Mouse (Mus musculus) frontal cortex, postnatal 36 days (tissue): ENCODE results near the gene Pipox.

ENCODE experiments used
- DNase-seq, 2 experiments: peaks; one replicate each; pipeline ENCODE4 v3.0.0; 2022; ENCODE audit warnings: low spot score in 2 of 2

Gene Pipox

DNA sequence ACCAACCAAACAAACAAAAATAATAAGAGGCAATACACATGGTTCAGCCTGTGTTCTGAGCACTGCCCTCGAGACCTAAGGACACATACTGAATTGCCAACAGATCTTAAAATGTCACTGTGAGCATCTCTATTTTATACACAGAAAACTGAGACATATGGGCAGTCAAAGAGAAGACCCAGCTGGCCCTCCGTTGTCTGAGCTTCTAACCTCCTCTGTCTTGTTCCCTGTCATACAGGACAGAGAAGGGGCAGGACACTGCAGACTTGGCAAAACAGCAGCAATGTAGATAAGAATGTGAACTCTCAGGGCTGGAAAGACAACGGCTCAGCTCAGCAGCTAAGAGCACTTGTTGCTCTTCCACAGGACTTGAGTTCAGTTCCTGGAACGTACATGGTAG lies 14.6 kb upstream of the Pipox start:
- no peak for DNase-seq

DNA sequence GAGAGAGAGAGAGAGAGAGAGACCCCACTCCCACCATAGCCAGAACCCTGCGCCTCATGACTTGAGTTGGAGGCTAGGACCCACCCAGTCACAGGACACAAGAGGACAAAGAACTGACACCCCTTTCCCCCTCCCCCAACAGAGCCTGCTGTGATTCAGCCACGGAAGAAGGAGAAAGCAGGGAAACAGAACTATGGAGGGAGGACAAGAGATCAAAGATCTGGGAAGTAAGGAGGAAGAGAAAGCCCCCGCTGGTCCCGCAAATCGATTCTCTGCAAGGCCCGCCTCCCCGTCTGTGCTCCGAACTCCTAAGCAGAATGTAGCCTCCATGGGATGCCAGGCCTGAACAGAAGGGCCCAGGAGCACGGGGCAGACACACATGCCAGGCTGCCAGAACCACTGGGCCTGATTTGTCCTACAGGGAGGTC lies 12.9 kb upstream of the Pipox start:
- DNase-seq = no peak

GRCm38 (mm10) chr11:77906097-77906687 lies 12.3 kb upstream of the Pipox start:
- DNase-seq = no peak

DNA sequence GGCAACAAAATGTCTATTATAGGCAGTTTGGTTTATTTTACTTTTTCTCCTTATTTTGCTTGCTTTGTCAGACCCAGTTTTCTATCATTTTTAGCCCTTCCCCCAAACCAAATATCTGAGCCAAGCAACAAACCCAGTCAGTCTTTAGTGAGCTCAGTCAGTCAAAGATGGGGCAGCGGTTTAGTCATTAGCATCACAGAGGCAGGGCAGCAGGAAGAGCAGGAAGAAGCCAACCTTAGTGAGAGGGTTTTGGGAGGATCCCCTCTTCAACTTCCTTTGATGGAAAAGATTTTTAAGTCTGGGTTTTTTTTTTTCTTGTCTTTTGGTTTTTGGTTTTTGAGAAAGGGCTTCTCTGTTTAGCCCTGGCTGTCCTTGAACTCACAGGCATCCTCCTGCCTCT lies 10.8 kb upstream of the Pipox start:
- DNase-seq = no peak

GRCm38 (mm10) chr11:77903761-77904160 lies 9.9 kb upstream of the Pipox start:
- DNase-seq = no peak

DNA sequence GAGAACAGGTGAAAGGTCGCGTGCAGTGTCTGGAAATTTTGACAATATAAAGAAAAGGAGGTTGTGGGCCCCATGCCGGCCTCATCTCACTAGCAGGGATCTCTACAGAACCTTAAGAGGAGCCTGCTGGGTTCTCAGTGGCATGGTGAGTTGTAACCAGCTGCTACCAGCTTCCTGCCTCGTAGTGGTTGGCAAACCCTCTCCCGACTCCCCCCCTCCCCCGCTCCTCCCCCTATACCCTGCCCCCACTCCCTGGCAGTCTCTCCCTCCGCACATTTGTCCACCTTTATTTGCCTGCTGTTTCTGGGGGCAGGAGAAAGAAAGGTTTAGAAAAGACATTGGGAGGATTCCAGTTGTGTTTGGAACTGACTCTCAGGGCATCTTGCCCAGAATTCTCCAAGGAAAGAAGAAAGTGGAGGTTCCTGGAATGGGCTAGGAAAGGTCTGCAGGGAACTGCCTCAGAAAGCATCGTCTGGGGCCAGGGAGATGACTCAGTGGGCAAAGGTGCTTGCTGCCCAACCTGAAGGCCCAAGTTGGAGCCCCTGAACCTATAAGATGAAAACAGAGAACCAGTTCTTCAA lies 8.0 kb upstream of the Pipox start:
- peak in 1 of 2 experiments; percentile 50 for DNase-seq

DNA sequence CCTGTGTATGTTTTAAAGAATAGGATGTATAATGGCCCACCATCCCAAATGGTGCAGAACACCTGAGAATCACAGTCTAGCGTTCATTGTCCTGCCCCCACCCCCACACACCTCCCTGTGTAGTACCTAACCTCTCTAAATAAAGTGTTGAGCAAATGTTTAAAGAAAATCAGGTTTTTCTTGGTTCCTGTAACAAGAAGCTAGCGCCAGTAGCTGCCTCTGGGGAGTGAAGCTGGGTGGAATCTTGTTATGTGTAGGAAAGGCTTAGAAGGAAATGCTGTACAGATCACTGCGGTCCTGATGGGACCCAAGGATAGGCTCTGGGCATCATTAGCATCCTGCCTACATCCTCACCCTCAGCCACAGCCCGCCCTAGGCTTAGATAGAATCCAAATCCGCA lies 7.5 kb upstream of the Pipox start:
- no peak for DNase-seq

GRCm38 (mm10) chr11:77900696-77901095 lies 6.8 kb upstream of the Pipox start:
- no peak for DNase-seq

DNA sequence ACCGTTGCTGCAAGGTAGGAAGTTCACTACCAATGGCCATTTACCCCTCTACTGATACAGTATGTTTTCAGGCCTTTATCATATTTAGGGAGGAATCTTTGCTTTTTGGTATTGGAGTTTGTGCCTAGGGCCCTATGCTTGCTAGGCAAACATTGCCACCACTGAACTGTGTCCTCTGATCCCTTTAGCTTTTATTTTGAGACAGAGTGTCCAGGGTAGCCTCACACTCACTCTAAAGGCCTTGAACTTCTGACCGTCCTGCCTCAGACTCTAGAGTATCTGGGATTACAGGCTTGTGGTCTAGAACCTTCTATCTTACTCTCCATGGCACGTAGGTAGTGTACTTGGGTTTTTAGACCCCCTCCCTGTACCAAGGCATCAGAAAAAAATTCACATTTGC lies 6.3 kb upstream of the Pipox start:
- DNase-seq = no peak

DNA sequence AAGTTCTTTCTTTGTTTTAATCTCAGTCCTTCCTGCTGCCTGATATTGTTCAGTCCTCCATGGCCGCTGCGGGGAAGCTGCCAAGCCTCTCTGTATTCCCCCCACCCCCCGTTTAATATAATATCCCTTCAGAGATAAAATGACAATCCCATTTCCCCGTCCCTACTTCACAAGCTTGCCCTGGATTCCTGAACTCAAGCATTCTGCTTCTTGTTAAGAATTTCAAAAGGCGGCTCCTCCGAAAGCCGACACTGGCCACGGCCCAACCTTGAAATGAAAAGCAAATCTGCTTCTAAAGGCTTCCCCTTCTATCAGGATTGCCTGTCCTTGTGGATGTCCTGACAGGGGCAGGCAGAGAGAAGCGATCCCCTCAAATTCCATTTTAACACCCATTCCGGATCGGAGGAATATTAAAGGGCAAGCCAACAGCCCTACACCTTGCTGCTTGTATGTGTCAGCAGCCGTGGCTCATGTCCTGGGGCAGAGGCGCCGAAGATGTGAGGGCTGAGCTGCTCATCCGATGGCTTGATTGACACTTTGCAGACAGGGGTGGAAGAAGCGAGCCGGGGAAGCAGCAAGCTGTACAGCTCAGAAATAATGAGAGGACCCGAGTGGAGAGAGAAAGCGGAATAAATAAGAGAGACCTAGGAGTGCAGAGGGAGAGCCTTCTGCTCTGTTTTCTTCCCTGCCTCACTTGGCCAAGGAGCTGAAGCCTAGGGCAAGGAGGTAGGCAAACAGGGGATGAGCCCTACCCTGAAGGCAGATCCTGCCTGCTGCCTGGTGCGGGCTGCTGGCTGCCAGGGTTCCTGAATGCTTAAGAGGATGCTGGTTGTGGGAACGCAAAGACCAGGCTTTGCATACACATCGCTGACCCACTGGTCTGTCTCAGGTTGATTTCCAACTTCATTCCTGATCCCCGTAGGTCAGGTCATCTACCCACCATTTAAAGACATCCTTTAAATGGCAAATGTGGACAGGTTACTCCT lies 3.2 kb upstream of the Pipox start:
- peak; percentile 30 to 36 for DNase-seq

GRCm38 (mm10) chr11:77896480-77896819 lies 2.6 kb upstream of the Pipox start:
- no peak for DNase-seq

- no peak for DNase-seq
These were observed 2.1 kb upstream of the Pipox start for GRCm38 (mm10) chr11:77896011-77896410.

- DNase-seq = no peak
These were observed 1.1 kb upstream of the Pipox start for GRCm38 (mm10) chr11:77894967-77895366.

- DNase-seq = no peak
These were observed 613 bp downstream of the Pipox start for GRCm38 (mm10) chr11:77893283-77893682.

DNA sequence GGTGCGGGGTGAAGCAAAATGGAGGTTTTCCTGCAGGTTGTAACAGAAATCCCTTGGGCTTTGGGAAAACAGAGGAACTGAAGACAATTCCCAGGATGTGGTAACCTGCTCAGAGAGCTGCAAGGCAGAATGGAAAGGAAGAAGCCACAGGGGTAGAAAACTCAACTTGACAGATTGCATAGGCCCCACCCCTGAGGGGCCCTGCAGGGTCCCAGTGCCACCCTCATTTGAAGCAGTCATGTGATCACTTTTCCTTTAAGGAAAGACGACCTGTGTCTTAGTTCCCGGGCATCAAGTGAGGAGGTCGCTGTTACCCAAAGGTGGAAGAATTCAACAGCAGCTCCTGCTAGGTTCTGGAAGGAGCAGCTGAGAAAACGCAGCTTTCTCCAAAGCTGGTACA lies 1.0 kb downstream of the Pipox start:
- no peak for DNase-seq

DNA sequence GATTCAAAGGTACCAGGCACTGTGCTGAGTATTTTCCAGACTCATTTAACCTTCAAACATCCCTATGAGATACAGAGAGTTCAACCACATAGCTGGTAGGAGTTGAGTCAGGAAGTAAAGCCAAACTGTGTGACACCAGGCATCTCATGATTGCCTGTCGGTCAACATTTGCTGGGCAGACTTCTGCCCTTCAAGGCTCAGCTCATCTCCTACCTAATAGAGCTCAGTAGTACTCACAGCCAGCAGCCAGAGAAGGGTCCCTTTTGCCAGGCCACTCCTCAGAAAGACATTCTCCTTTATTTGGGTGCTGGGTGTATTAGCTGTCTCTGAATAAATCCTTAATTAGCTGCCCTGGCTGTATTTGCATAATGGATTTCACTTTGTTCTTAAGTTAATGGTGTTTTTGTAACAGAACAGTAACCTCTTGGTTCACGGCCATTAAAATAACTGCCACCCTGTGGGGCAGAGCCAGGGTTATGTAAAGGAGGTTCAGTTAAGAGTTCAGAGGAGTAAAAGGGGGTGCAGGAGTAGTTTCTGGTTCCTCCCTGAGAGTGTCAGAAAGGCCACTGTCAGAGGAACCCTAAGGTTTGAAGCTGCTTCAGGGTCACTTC lies 3.1 kb downstream of the Pipox start:
- no peak for DNase-seq

- DNase-seq = no peak
These were observed 4.4 kb downstream of the Pipox start for GRCm38 (mm10) chr11:77889484-77889883.

DNA sequence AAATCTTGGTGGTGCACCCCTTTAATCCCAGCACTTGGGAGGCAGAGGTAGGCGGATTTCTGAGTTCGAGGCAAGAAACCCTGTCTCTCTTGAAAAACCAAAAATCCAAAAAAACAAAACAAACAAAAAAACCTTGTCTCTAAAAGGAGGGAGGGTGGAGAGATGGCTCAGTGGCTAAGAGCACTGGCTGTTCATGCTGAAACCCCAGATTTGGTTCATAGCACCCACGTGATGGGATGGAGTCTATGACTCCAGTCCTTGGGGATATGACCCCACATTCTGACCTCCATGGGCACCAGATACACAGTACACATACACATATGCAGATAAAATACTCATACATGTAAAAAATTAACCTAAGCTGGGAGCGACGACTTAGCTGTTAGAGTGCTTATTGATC lies 5.0 kb downstream of the Pipox start:
- DNase-seq = no peak

DNA sequence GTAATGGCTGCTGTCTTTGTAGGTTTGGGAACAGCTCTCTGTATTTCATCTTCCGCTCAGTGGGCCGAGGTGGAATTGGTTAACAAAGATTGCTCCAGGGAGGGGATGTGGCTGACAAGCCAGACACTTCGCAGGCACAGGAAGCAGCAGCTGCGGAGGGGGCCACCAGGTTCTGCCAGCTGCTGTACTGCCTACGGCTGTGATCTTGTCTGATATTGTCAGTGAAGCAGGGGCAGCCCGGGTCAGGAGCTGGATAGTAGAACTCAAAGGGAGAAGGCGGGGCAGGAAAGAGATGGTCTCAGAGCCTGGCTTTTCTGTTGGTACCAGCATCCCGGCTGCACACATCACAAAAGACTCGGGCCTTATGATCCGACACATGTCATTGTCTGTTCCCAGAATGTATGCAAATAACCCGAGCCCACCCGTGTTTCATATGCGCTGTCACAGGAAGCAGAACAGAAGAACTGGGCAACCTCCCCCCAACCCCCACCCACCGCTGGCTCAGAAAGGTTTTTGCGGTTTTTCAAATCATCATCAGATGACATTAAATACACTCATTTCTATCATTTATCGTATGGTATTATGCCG lies 6.4 kb downstream of the Pipox start:
- peak; percentile 54 to 55 for DNase-seq

GRCm38 (mm10) chr11:77885246-77885575 lies 8.7 kb downstream of the Pipox start:
- DNase-seq = no peak

GRCm38 (mm10) chr11:77884524-77885245 lies 9.2 kb downstream of the Pipox start:
- DNase-seq = no peak

GRCm38 (mm10) chr11:77876760-77877148 lies 17.1 kb downstream of the Pipox start:
- peak in 1 of 2 experiments; percentile 58 for DNase-seq
